ENCODE assay signal across 9 mouse cellular contexts in the genomic region with DNA sequence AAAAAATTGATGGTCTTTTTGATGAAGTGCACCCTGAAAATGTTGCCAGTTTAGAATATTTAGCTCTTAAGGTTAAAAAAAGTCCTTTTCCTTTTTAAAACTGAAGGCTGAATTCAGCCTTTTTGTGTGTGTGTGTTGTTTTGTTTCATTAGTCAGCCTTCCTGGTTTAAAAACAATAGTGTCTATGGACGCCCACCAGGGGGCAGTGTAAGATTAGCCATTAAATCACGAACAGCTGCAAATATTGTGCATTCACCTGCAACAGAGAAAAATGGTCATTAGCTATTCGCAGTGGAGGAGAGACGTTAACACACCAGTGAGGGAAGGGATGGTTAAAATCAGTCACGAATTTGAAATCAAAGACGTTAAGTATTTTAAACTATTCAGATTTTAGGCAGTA. TPM values are rescaled to one million over a fixed set of nuclear protein-coding genes. Genes with fewer than 3 reads are reported as not detected.
DNase-seq lines count a peak whose midpoint lies in the region; ATAC-seq and TF ChIP-seq lines count a peak whose summit lies in the region.
"Had no signal": no experiment of that assay in that cellular context is flagged by ENCODE, and none has a peak within 500 bp of the region (broad histone marks: within the 10 kb centered on the region; RNA-seq: fewer than 3 reads in every experiment).

No protein-coding gene starts in this region.

- H3K36me3 ChIP-seq in kidney, adult 2 months (ENCODE audit: control insufficient read depth, insufficient read depth, low read length): no peaks in the 10 kb centered on the region
- H3K36me3 ChIP-seq in kidney, embryonic 15.5 days: peaks cover 21% of the 10 kb centered on the region
- no peaks in the 10 kb centered on the region for H3K36me3 ChIP-seq in liver, embryonic 11.5 days (ENCODE audit: control insufficient read depth, insufficient read depth, low read length)

- H3K4me2 ChIP-seq in kidney, embryonic 15.5 days: no peak overlapping the region
- H3K4me2 ChIP-seq in liver, embryonic 11.5 days: no peak overlapping the region

- no peak for TF ChIP-seq POLR2A in kidney, adult 2 months (IDR thresholded peaks at IDR 0.05; ENCODE audit: low read depth, low read length)

- H3K4me3 ChIP-seq in kidney, adult 2 months (ENCODE audit: insufficient read depth, low read depth, low read length): no peak overlapping the region
- H3K4me3 ChIP-seq in kidney, embryonic 15.5 days (replicated peaks): no peak overlapping the region
- H3K4me3 ChIP-seq in liver, embryonic 11.5 days (ENCODE audit: low read depth, low read length): no peak overlapping the region
- H3K4me3 ChIP-seq: megakaryocyte, embryonic 14.5 days had no signal

- no peaks in the 10 kb centered on the region for H3K4me1 ChIP-seq in kidney, adult 2 months (ENCODE audit: control insufficient read depth, insufficient read depth, low read length)
- H3K4me1 ChIP-seq in kidney, embryonic 15.5 days: peaks cover 3% of the 10 kb centered on the region; the same call in 1 of the 2 replicates
- no peaks in the 10 kb centered on the region; the same call in 1 of the 2 replicates for H3K4me1 ChIP-seq in liver, embryonic 11.5 days (replicated peaks; ENCODE audit: control insufficient read depth, insufficient read depth, low read length)

- 10% methylated on average over 6 of the region's 6 CpGs for WGBS in kidney, adult 2 months
- 27% methylated on average over 6 of the region's 6 CpGs for WGBS in kidney, embryonic 15.5 days
- WGBS in liver, embryonic 11.5 days: 39% methylated on average over 6 of the region's 6 CpGs

- peak; percentile 64 for DNase-seq in kidney, adult 2 months
- peak; percentile 59 for DNase-seq in T-cell, adult 2 months (ENCODE audit: low spot score)
- DNase-seq in cerebellum, postnatal 36 days: peak; percentile 69 to 74
- peak; percentile 18 for DNase-seq in hindlimb bud, embryonic 11.5 days (ENCODE audit: extremely low spot score, low read depth, low spot score)
- DNase-seq in liver, embryonic 11.5 days (ENCODE audit: low spot score): peak; percentile 48
- DNase-seq in right cerebral cortex, adult 2 months (ENCODE audit: low spot score in 2 of 2): peak; percentile 57 to 70

- no peak for ATAC-seq in kidney, embryonic 15.5 days (replicated peaks; ENCODE audit: low FRiP score)
- ATAC-seq in liver, embryonic 11.5 days (replicated peaks; ENCODE audit: low FRiP score): no peak
- ATAC-seq in erythroblast, adult 5-6 weeks (replicated peaks; ENCODE audit: low FRiP score, poor library complexity, severe bottlenecking): no peak

- H3K27me3 ChIP-seq in kidney, adult 2 months (replicated peaks; ENCODE audit: control insufficient read depth, insufficient read depth, low read length): no peaks in the 10 kb centered on the region
- peaks cover 21% of the 10 kb centered on the region for H3K27me3 ChIP-seq in kidney, embryonic 15.5 days
- H3K27me3 ChIP-seq in liver, embryonic 11.5 days (replicated peaks; ENCODE audit: control insufficient read depth, insufficient read depth, low read length): no peaks in the 10 kb centered on the region

- no peaks in the 10 kb centered on the region for H3K9me3 ChIP-seq in kidney, embryonic 15.5 days (replicated peaks)
- H3K9me3 ChIP-seq in liver, embryonic 11.5 days (ENCODE audit: control insufficient read depth, low read length): no peaks in the 10 kb centered on the region
- H3K9me3 ChIP-seq: megakaryocyte, embryonic 14.5 days had no signal

- no peak overlapping the region for H3K9ac ChIP-seq in kidney, embryonic 15.5 days
- H3K9ac ChIP-seq in liver, embryonic 11.5 days (ENCODE audit: low read depth, low read length): no peak overlapping the region

- no peak overlapping the region for H3K27ac ChIP-seq in kidney, adult 2 months (ENCODE audit: insufficient read depth, low read depth, low read length)
- H3K27ac ChIP-seq in kidney, embryonic 15.5 days: no peak overlapping the region
- H3K27ac ChIP-seq in liver, embryonic 11.5 days (ENCODE audit: low read depth, low read length): no peak overlapping the region

- peak; percentile 26; the same call in 1 of the 2 replicates for TF ChIP-seq CTCF in kidney, adult 2 months (conservative IDR thresholded peaks at IDR 0.05; ENCODE audit: insufficient read depth, insufficient read length, low read depth, low read length)

RNA-seq across cellular contexts. Expression of a gene that starts 3.9 kb away (rescaled TPM):
- polyA plus RNA-seq in kidney, adult 2 months (2012; rRNA removed): 11.8 and 12.9 TPM in 2 replicates
- polyA plus RNA-seq in kidney, embryonic 15.5 days (2015; fragmentation: Nextera tagmentation; extraction: Ambion mirVana): 38.1 and 38.9 TPM in 2 replicates
- 36.1 and 36.2 TPM in 2 replicates for polyA plus RNA-seq in liver, embryonic 11.5 days (2014; fragmentation: Nextera tagmentation; extraction: Ambion mirVana)
- 11.3 and 19.0 TPM in 2 replicates for total RNA-seq in erythroblast, adult 5-6 weeks (2015; ENCODE audit: low replicate concordance)
- 7.8 and 12.8 TPM in 2 replicates for total RNA-seq in erythroblast, adult 5-6 weeks (2017; ENCODE audit: low replicate concordance)

Comparison
In these comparisons a context has a peak if more than half of its experiments do, and no peak if none do; other contexts are left out.
1. DNase-seq: peak in every context shown above with its lines; median percentile 72 in cerebellum, postnatal 36 days; 64 in kidney, adult 2 months; 64 in right cerebral cortex, adult 2 months; 59 in T-cell, adult 2 months; 48 in liver, embryonic 11.5 days; 18 in hindlimb bud, embryonic 11.5 days.